Mouse (Mus musculus) liver, embryonic 14.5 days (tissue): ENCODE data around the gene Akap13. TPM values are rescaled to one million over a fixed set of nuclear protein-coding genes. Genes with fewer than 3 reads are reported as not detected.

Experiments
- ATAC-seq: fragments of 200-750 bp; cut with Nextera tagmentation; 2 replicates; pipeline ENCODE4 v1.8.0; 2017; ENCODE audit warnings: moderate number of reproducible peaks, mild to moderate bottlenecking, moderate library complexity; ENCODE audit not compliant: insufficient read depth
- DNase-seq, 3 experiments: peaks; one replicate each; pipeline ENCODE4 v3.0.0-alpha.2; 2012 to 2013; ENCODE audit warnings: low read depth in 3 of 3, low spot score in 3 of 3
- H3K27ac ChIP-seq: fragments of 300-500 bp; sonication (generic); 2 replicates; pipeline ENCODE4 v1.5.1; 2014; ENCODE audit warnings: moderate library complexity, mild to moderate bottlenecking, control low read depth, inconsistent platforms
- H3K27me3 ChIP-seq: fragments of 300-500 bp; sonication (generic); 2 replicates; pipeline ENCODE4 v1.6.1; 2014; ENCODE audit warnings: mild to moderate bottlenecking, low read length, moderate library complexity; ENCODE audit not compliant: control insufficient read depth, insufficient read depth
- H3K36me3 ChIP-seq: fragments of 300-500 bp; sonication (generic); replicated peaks from 2 replicates; pipeline ENCODE4 v1.6.1; 2014; ENCODE audit warnings: low read depth; ENCODE audit not compliant: control insufficient read depth, insufficient read depth
- H3K4me1 ChIP-seq, 2 experiments: fragments of 200-500 bp in 1 of 2; fragments of 300-500 bp in 1 of 2; sonication (generic) in 1 of 2; replicated peaks; 2 replicates each; pipeline ENCODE4 v1.6.1; 2012 to 2014; ENCODE audit warnings: antibody characterized with exemption in 1 of 2, inconsistent platforms in 1 of 2, low read length in 1 of 2; ENCODE audit not compliant: control insufficient read depth in 2 of 2, insufficient read depth in 2 of 2
- H3K4me2 ChIP-seq: fragments of 300-500 bp; sonication (generic); 2 replicates; pipeline ENCODE4 v1.6.1; 2014; ENCODE audit warnings: low read depth, mild to moderate bottlenecking, control low read depth, moderate library complexity
- H3K4me3 ChIP-seq, 2 experiments: fragments of 200-500 bp in 1 of 2; fragments of 300-500 bp in 1 of 2; sonication (generic) in 1 of 2; 2 replicates each; pipeline ENCODE4 v1.5.1; 2012 to 2014; ENCODE audit warnings: low read depth in 2 of 2, low read length in 2 of 2, mild to moderate bottlenecking in 2 of 2, control low read depth in 1 of 2, inconsistent platforms in 1 of 2, moderate library complexity in 1 of 2; ENCODE audit not compliant: insufficient read depth in 1 of 2
- H3K9ac ChIP-seq: fragments of 300-500 bp; sonication (generic); replicated peaks from 2 replicates; pipeline ENCODE4 v1.6.1; 2014; ENCODE audit warnings: mild to moderate bottlenecking, control low read depth, moderate library complexity
- H3K9me3 ChIP-seq: fragments of 300-500 bp; sonication (generic); 2 replicates; pipeline ENCODE4 v1.6.1; 2016; ENCODE audit warnings: low read length, mixed read lengths; ENCODE audit not compliant: control insufficient read depth
- CTCF ChIP-seq: IDR thresholded peaks from 2 replicates; pipeline ENCODE4 v1.5.1; 2016; ENCODE audit warnings: antibody characterized with exemption, low read depth, control low read depth
- EP300 ChIP-seq: IDR thresholded peaks from 2 replicates; pipeline ENCODE4 v1.6.1; 2016; ENCODE audit warnings: antibody characterized with exemption, low read depth
- WGBS: fragments of 180-500 bp; shearing (Covaris S2); extraction: QIAGEN DNeasy Blood & Tissue Kit; methylation state at CpG from one replicate; pipeline ENCODE4 v1.1.7; 2014; ENCODE audit not compliant: insufficient replicate concordance; 5-methylcytosine and 5-hydroxymethylcytosine counted together
- polyA plus RNA-seq, 2 experiments: library from polyadenylated mRNA; depleted of rRNA in 1 of 2; stranded (reverse) in 1 of 2; unstranded in 1 of 2; fragments of >200 nt; fragmentation: Nextera tagmentation in 1 of 2; extraction: Ambion mirVana in 1 of 2; gene quantifications; 2 replicates each; pipeline versions ENCODE4 v1.2.1 to v1.2.3; 2012 to 2014

Akap13 gene
- polyA plus RNA-seq, 2 experiments, result 9.0 to 28.1 TPM

DNA sequence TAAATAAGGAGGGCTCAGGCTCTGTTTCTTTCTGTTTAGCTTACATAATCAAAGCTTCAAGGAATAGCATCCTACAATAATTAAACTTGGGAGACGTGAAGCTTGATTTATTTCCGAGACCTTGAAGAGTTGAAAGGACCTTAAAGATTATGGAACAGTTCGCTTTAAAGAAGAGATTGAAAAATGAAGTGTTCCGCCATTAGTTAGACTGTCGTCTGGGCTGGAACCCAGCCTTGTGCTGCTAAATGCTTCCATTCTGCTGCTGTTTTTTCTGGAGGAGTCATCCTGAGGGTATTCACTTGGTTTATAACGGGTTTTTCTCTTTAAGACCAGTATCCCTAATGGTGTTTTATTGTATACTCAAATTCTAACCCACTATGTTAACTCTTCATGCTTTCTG is 164.5 kb downstream of the Akap13 start:
- no peak for ATAC-seq
- H3K9ac ChIP-seq, result no peak overlapping the region
- H3K4me2 ChIP-seq, result no peak overlapping the region
- no peak overlapping the region for H3K27ac ChIP-seq
- 85% methylated on average over 6 of the region's 6 CpGs for WGBS
- H3K27me3 ChIP-seq, result no peaks in the 10 kb centered on the region
- H3K36me3 ChIP-seq, result peaks cover 41% of the 10 kb centered on the region
- TF ChIP-seq CTCF, result no peak
- TF ChIP-seq EP300, result no peak
- H3K4me3 ChIP-seq, result no peak overlapping the region
- DNase-seq, result no peak
- no peaks in the 10 kb centered on the region for H3K9me3 ChIP-seq
- peaks cover 9 to 12% of the 10 kb centered on the region in 2 experiments for H3K4me1 ChIP-seq

DNA sequence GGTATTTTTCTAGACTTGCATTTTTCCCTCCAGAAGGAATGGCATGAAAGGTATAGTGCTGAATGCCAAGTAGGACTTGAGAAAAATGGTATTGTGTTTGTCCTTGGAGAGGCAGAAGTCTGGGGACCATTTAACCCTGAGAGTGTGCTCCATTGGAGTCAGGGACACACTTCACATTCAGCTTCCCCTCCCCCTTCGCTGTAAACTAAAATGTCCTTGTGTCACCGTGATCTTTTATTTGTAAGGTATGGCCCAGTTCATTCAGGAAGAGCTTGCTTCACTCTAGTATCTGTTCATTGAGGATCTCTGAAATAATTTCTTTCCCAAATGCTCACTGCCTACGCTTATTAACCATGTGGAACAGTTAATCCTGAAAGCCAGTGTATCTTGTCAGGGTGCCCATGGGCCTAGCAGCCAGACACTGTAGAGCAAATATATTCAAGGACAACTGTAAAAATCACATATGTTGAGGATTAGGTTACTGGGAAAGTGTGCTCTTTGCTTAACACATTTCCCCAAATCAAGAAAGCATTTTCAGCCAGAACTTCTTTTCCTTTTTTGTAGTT is 165.1 kb downstream of the Akap13 start:
- no peak for DNase-seq
- no peak for ATAC-seq
- WGBS, result 85% methylated on average over 3 of the region's 3 CpGs
- H3K27me3 ChIP-seq, result no peaks in the 10 kb centered on the region
- H3K4me1 ChIP-seq, result peaks cover 7 to 10% of the 10 kb centered on the region in 2 experiments
- H3K9ac ChIP-seq, result no peak overlapping the region
- TF ChIP-seq EP300, result no peak
- no peak for TF ChIP-seq CTCF
- H3K4me2 ChIP-seq, result no peak overlapping the region
- H3K27ac ChIP-seq, result no peak overlapping the region
- peaks cover 35% of the 10 kb centered on the region for H3K36me3 ChIP-seq
- no peak overlapping the region for H3K4me3 ChIP-seq
- no peaks in the 10 kb centered on the region for H3K9me3 ChIP-seq

DNA sequence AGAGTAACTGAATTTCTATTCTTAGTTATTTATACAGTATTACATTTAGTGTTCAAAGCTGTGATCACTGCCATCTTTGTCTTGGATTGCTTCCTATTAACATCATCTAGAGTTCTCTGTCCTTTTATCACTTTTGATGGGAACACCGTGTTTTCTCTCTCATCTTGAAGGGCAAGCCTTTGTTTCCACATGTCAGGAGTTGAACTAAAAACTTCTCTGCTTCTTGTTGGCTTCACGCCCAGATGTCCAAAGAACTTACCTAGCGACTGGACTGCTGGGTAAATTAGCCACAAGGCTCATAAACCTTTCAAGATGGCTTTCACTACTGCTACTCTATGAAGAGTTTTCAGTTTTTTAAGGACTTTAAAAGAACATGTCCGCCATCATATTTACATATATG is 165.6 kb downstream of the Akap13 start:
- Histone ChIP-seq H3K9ac (no peak overlapping the region), H3K9me3 (no peaks in the 10 kb centered on the region), H3K4me2 (no peak overlapping the region), H3K27ac (no peak overlapping the region), H3K36me3 (peaks cover 30% of the 10 kb centered on the region), H3K27me3 (no peaks in the 10 kb centered on the region), H3K4me1 (peaks cover 7 to 10% of the 10 kb centered on the region in 2 experiments), H3K4me3 (no peak overlapping the region)
- WGBS, result 82% methylated on average over 4 of the region's 4 CpGs
- DNase-seq (no peak), ATAC-seq (no peak)
- TF ChIP-seq EP300, result no peak
- TF ChIP-seq CTCF, result no peak

DNA sequence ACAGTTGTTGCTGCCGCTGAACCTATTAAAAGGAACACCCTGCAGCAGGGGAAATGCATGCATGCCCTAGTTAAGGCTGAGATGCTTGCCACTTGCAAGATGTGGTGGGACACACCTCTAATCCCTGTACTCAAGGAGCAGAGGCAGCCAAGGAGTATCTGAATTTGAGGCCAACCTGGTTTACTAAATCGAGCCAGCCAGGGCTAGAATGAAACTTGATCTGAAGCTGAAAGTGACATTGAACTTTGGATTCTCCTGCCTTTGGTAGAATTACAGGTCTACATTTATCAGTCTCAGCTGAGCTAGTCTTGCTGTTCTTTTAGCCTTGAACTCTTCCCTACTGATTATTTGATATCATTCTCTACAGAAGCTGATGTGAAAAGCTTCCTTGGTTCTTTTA is 172.5 kb downstream of the Akap13 start:
- peaks cover 3% of the 10 kb centered on the region; the same call in 1 of the 2 replicates for H3K36me3 ChIP-seq
- ATAC-seq (no peak), DNase-seq (no peak)
- WGBS, result 65% methylated on average over 2 of the region's 2 CpGs
- H3K4me2 ChIP-seq, result no peak overlapping the region
- TF ChIP-seq EP300 (no peak), CTCF (no peak)
- H3K9ac ChIP-seq, result no peak overlapping the region
- H3K4me1 ChIP-seq, result peaks cover 3 to 5% of the 10 kb centered on the region in 2 experiments; a peak in 2 of 4 replicates
- no peaks in the 10 kb centered on the region for H3K27me3 ChIP-seq
- no peaks in the 10 kb centered on the region for H3K9me3 ChIP-seq
- no peak overlapping the region for H3K27ac ChIP-seq
- no peak overlapping the region for H3K4me3 ChIP-seq

DNA sequence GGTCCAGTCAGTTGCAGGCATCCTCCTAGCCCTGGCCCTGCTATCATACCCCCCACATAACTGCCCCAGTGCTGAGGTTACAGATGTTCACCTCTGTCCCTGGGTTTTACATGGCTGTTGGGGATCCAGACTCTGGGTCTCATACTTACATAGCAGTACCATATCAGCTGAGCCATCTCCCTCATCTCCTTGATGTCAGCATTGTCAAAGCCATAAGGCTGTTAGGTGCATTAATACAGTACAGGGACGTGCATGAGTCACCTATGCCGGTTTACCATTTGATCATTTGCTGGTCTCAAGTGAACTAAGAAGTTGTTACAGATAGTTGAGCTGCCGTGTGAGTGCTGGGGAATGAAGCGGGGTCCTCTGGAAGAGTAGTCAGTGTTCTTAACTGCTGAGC is 174.3 kb downstream of the Akap13 start:
- Histone ChIP-seq H3K27ac (no peak overlapping the region), H3K4me2 (no peak overlapping the region), H3K9me3 (no peaks in the 10 kb centered on the region), H3K4me1 (peaks cover 3 to 12% of the 10 kb centered on the region in 2 experiments; a peak in 3 of 4 replicates), H3K9ac (no peak overlapping the region), H3K27me3 (no peaks in the 10 kb centered on the region), H3K4me3 (no peak overlapping the region), H3K36me3 (peaks cover 3% of the 10 kb centered on the region; the same call in 1 of the 2 replicates)
- ATAC-seq, result no peak
- TF ChIP-seq CTCF (no peak), EP300 (no peak)
- no peak for DNase-seq
- 84% methylated on average over 4 of the region's 4 CpGs for WGBS
